Mouse (Mus musculus) adrenal gland, postnatal 36 days (tissue): ENCODE data around the gene Slc13a2. TPM values are rescaled to one million over a fixed set of nuclear protein-coding genes. Genes with fewer than 3 reads are reported as not detected.
A peak's percentile ranks its signal among the peaks of the same experiment; 100 is the strongest.

Experiments
- DNase-seq, 2 experiments: peaks; one replicate each; pipeline ENCODE4 v3.0.0; 2021; ENCODE audit warnings: mixed read lengths in 1 of 2
- total RNA-seq, 2 experiments: library from RNA; stranded (reverse); gene quantifications; 2 replicates each; pipeline ENCODE4 v1.2.3; 2021

Slc13a2 gene
- total RNA-seq, 2 experiments from 2014 or later, result not detected

DNA sequence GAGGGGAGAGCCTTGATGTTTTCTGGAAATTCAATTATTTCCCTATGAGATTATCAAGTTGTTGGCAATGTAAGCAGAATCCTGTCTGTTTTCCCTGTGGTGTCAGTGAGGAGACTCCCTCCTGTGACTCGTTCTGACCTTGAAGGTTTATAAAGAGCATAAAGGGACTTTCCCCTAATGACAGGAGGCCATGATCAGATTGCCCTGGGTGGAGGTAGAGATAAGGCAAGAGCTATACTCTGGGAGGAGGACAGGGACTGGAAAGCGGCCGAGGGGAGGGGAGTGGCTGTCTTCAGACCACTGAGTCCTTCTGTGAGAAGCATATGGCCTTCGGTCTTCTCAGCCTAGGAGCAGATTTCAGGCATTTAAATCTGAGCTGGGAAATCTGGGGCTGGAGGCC, 12.0 kb upstream of the Slc13a2 start:
- no peak for DNase-seq

DNA sequence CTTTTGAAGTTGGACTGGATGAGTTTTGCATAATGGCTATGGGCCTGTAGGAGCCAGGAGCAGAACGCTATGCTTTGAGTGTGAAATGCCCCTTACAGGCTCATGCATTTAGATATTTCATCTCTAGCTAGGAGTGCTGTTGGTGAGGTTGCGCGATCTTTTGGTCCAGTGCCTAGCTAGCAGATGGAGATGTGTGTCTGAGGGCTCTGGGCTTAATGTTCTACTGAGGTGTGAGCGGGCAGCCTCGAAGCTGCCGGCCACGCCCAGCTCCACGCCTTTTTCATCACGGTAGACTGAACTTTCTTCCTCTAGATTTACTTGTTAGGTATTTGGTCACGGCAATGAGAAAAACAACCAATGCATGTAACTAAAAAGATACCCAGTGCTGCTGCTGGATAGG, 9.2 kb upstream of the Slc13a2 start:
- no peak for DNase-seq

DNA sequence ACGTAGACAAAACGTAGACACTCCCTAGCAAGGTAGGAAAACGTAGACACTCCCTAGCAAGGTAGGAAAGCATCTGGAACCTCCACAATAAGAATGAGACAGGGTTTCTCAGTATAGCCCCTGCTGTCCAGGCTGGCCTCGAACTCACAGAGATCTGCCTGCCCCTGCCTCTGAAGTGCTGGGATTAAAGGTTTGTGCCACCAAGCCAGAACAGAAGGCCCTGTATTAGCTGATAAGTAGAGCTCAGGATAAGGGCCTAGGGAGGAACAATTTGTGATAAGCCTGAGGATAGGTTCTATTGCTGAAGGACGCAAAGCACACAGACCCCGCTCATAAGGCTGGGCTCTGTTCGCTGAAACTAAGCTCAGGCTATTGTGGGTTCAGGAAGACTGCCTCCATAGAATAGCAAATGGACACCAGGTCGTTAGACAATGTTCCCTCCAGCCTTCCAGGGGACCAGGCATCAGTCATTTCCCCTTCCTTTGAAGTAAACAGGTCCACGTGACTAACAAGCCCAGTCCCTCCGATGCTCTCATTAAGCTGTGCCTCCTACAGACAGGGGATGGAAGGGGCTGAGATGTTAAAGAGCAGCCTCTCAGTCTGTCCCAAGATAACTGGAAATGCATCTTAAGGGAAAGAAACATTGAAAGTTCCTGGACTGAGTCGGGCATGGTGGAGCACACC, 8.3 kb upstream of the Slc13a2 start:
- no peak for DNase-seq

DNA sequence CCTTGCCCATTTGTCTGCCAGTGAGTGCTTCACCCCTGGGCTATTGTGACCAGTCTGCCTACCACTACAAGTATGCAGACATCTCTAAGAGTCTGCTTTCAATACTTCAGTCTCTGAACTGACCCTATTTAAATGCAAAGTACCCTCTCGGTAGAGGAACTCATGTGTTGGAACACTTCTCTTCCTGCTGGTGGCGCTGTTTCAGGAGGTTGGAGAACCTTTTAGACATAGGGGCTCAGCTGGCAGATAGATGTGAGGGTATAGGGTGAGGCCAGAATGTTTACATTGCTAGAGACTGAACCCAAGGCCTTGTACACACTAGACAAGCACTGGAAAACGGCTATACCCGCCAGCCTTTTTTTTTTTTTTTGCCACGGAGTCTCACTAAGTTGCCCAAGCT, 6.3 kb upstream of the Slc13a2 start:
- no peak for DNase-seq

DNA sequence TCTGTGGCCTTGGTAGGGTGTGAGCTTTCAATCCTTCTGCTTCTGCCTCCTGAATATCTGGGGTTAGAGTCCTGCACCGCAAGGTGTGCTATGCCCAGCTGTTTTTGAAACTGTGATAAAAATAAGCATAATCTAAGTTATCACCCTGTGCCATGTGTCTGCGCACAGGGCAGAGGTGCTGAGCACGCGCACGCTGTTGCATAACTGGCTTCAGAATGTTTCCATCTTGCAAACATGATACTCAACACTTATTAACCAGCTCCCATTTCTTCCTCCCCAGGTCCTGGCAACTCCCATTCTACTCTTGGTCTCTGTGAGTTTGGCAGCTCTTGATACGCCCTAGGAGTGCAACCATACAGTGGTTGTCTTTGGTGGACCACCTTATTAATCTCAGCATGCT, 5.6 kb upstream of the Slc13a2 start:
- DNase-seq, result no peak

DNA sequence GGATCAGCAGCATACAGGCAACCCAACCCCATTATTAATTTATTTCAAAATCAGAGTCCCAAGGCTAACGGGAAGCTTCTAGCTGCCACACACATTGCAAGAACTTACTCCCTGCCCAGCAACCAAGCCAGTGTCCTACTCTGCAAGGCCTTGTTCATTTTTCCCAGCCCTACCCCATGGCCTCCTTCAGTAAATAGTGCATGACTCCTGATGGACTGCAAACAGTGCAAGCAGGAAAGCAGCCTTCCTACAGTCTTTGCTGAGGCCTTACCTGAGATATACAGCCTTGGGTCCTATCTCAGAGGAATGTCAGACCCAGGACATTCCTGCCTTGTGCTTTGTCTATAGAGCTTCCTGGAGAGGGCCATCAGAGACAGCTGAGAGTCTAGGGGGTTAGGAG, 3.6 kb upstream of the Slc13a2 start:
- no peak for DNase-seq

DNA sequence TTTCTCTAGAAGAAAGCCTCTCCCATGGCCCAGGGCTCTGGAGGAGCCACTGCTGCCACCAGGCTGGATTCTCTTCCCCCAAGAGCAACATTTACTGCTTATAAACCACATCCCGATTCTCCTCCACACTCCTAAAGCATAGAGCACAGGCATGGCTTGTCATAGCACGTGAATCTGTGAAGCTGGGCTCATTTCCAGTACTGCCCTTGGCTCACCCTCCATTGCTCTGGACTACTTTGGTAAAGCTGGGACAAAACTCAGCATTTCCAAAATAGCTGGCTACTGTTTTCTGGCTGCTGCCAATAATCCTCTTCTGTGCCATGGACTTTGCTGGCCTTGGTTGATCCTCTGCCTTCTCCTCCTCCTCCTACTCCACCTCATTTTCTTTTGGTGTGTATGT, 2.3 kb upstream of the Slc13a2 start:
- peak; percentile 69 to 73 for DNase-seq

DNA sequence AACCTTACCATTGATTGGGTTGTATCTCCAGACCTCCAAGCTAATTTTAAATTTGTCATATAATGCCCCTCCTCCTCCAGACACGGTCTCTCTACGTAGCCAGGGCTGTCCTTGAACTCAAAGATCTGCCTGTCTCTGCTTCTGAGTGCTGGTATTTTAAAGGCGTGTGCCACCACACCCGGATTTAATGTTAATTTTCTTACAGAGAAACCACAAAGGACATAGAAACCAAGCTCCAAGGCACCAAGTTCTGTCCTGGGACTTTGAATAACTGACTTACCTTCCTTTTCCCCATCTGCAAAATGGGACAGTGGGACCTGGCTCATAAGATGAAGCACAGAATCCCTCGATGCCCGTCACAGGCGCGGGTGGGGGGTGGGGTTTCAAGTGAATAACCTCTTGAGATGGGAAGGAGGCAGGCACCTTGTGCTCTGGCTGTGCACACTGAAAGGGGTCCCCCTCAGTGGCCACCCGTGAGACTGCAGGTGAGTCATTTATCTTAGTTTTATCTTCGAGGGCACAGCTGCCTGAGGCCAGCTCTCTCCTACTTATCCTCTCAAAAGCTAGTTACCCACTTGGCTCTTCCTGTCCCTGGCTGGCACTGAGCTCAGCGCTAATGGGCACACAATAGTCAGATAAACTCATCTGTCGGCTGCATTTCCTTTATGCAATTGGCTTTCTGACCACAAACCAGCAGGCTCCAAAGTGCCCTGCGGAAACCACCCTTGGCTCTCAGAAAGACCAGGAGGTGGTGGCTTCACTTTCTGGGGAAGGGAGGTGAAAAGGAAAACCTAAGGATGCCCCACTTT, 612 bp downstream of the Slc13a2 start:
- DNase-seq, result no peak

DNA sequence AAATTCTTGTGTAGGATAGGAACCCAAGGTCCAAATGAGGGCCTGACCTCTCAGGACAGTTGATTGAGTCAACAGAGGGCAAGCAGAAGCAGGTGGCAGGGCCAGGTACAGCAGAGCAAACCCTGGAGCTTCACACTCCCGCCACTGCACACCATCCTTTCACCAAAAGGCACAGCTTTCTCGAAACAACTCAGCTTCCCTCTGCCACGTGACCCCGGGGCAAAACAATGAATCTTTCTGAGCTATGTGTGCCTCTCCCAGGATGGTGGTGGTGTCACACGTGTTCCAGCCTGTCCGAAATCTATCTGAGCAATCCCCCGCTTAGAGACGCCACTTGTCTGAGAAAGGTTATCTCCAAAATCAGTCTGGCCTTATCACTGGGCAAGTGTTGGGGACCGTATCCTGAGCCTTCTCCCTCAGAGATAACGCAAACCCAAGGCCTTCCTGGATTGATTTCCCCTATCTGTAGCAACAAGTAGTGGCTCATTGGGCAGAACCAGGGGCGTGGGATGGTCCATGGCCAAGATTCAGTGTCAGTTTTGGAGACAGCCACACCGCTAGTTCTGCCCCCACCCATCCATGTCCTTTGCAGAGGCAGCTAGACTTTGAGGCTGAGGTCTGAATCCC, 1.6 kb downstream of the Slc13a2 start:
- DNase-seq, result no peak

DNA sequence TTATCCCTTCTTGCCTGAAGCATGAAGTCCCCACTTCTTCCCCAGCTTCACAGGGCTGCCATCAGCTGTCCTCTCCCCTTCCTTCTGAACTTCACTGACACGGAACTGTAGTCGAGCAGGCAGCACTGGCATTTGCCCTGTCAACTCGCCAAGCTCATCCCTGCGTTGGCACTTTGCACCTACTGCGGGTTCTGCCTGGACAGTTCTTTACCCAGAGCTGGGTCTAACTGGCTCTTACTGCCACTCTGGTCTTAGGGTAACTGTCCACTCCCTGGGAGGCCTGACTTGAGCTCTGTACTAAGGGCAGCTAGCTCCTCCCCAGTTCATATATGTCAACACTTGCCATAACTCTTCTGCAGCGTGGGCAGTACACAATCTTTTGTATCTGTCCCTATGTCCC, 5.2 kb downstream of the Slc13a2 start:
- no peak for DNase-seq

DNA sequence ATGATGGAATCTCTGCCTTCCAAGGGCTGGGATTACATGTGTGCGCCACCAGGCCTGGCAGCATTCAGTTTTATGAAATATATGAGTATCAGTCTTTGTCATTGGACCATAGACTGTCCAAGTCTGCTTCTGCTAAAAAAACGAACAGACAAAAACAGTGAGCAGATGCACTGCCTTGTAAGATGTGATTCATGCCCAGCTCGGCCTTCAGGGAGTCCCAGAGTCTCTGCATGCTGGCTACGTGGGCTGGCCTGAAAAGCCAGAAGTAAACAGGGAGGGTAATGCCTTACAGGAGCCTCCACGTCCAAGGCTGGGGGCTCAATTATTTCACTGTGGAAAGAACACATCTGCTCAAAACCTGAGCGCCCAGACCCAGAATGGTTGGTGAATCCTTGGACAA, 9.2 kb downstream of the Slc13a2 start:
- peak; percentile 51 to 75 for DNase-seq

DNA sequence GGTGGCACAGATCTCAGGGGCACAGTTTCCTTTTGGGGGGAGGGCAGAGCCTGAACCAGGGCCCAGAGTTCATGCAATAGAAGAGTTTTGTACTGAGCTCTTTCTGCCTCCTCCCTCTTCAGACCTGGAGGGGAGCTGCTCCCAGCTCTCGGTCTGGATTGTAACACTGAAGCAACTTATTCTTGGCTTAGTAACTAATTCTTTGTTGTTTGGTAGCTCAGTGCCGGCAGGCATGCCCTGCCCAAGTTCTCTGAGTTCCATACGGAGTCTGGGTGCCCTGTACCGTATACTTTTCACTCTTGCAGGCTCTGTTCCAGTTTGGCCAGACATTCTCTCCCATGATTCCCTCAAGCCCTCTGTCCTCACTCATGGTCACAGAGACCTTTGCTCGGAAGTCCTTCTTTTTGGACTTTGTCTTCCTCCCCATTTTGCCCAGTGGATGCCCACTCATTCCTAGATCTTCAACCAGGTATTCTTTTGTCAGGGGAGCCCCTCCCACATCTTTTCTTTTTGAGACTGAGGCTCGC, 9.6 kb downstream of the Slc13a2 start:
- no peak for DNase-seq

DNA sequence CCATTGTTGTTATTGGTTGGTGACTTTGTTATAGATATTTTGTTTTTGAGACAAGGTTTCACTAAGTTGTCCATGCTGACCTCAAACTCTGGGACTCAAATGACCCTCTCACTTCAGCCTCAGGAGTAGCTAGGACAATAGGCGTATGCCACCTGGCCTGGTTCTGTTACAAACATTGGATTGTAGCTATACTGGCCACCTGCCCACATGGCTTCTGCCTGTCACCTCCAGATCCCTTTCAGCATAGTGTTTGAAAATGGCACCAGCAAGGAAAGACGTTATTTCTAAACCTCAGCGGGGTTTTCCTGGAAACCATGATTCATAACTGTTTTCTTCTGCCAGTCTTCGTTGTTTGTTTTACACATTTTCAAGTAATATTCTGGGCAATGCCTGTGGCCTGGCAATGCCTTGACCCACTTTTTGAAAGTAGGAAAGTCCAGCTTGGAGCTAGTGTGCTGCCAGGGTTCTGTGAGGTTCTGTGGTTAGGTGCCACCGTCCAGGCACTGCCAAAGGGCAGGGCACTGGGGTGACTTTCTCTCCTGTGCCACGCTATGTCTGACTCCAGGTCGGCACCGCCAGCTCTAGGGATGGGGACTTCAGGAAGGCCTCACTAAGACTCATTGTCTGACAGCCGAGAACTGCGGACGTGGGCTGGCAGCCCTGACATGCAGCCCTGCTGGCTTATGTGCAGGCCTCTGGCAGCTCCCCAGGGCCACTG, 10.3 kb downstream of the Slc13a2 start:
- DNase-seq, result peak; percentile 76 to 82

DNA sequence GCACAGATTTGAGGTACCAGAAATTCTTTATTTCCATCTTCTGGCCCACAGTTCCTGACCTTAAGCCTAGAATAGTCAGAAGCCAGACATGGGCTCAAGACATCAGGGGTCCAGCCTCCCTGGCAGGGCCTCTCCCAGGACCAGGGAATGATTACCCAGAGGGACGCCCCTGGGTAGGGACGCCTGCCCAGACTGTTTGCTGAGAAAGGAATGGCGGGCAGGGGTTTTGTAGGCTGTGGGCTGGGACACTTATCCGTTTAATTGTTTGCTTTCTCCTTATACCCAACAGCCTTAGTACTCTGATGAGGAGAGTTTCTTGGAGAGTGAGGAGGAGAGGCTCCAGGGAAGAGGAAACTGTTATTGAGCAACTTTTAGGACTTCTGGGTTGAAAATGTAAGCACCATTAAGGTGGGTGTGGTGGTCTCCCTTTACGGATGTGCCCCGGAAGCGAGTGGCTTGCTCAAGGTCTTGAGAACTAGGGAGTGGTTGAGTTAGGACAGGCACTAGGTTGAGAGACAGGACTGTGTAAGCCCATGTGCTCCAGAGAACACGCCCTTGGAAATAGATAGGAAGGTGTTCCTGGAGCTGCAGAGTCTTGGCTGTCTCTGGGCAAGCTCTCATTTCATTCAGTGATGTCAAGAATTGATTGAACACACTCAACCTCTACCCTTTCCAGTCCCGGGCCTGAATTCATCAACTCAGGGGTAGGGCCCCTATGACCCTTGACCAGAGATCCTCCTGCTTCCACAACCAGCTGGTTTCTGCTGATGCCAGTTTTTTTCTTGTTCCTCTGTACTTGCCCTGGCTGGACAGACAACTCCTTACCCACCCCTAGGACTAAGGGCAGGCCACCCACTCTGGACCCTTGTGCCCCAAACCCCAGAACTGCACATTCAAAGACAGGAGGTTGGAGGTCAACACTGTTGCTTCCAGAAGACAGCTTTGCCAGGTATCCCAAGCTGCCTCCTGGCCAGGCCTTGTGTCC, 13.5 kb downstream of the Slc13a2 start:
- DNase-seq, result no peak

DNA sequence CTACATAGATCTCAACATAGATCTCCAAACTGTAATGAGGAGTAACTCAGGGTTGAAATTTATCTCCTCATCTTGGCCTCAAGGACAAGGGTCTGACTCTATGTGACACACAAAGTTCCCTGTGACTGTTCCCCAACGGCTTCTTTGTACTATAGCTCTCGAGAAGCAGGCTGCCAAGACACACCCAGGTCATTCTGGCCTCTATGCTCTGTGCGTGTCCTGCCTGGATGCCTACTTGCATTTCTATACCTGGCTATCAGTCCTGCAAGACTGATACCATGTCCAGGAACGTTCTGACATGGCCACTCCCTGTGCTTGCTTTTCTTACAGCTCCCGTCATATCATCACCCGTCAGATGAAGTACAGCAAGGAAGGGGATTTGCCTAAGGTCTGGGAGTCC, 20.0 kb downstream of the Slc13a2 start:
- DNase-seq, result no peak

DNA sequence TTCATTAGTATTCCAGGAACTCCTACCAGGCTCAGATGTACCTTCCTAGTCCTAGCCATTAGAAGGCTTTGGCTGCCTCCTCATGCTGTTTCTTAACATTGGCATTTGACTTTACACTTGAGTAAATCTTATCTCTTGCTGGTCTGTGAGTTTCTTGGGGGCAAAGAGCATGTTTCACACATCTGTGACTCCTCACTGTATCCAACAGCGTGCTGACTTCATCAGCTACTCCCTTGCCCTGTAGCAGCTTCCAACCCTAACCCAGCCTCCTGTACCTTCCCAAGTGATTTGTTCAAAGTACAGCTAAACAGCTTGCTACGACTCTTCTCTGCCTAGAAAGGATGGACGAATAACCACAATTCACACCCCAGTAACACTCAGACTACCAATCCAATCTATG, 20.5 kb downstream of the Slc13a2 start:
- DNase-seq, result no peak

DNA sequence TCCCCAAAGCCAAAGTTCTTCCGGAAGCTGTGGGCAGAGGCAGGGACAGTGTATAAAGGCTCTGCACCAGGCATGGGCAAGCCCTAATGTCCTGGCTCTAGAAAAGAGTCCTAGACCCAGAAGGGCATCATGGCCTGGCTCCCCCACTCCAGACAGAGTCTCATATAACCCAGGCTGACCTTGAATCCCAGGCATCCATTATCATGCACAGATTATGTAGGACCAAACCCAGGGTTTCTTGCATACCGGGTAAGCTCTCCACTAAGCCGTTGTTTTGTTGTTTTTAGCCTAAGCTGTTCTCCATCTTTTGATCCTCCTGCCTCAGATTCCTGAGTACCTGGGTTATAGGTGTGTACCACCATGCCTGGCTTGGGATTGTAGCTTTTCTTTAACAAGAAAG, 21.1 kb downstream of the Slc13a2 start:
- no peak for DNase-seq

DNA sequence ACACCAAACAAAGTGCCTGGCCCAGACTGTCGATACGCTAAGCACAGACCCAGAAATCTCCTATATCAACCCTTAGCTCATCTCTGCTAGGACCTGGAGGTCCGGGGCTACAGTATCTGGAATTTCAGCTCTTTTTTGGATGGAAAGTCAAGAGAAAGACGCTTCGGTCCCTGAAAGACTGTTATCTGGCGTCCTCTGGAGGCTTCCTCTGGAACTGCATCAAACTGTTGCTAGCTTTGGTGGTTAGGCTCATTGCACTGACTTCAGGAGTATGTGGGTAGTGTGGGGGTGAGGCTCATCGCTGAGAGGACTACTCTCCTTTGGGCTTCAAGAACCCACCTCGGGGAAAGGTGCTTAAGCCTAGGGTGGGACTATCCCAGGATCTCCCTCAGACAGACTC, 22.3 kb downstream of the Slc13a2 start:
- peak; percentile 82 for DNase-seq

DNA sequence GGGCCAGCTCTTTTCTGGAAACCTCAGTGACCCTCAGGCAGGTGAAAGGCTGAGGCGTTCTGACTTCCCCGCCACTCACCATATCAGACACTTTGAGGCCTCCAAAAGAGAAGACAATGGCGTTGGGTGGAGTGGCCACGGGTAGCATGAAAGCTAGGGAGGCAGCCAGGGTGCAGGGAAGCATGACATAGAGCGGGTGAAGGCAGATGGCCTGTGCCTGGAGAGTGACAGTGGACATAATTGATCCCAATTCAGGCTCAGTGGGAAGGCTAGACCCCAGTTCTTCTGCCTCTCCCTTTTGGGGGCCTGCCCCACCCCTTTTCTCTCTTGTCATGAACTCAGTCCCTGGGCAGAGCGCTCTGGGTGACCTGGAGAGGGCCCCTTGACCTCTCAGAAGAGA, 23.8 kb downstream of the Slc13a2 start:
- DNase-seq, result no peak

DNA sequence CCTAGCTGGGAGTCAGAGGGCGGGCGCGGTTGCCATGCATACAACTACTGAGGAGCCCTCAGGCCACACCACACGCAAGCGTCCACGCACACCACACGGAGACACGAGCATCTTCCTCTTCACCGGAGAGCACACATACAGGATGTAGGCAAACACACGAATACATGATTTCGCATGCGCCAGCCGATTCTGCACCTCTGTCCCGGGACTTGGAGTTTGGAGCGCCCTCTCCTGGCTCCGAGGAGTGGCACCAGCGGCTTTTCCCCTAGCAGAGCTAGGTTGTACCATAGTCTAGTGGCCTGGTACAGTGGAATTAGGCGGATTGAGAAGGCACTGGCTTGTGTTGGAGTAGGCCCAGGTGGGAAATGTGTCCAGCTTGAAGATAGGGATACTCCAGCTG, 24.6 kb downstream of the Slc13a2 start:
- peak; percentile 84 to 88 for DNase-seq

DNA sequence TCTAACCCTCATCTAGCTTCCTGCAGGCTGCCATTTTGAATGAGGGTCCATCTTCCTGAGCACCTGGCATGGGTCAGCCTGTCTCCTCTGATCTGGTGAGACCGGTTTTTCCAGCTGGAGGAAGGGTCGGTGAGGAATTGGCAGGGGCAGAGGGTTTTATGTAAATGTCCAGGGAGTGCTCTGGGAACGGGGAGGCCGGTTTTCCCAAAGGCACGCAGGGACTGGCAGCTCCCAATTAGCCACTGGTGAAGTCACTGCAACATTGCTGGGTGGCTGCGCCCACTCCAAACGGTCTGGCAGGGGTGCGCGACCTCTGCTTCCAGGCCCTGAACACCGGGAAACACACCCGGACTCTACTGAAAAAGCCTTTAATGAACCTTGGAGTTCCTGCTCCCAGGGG, 25.1 kb downstream of the Slc13a2 start:
- no peak for DNase-seq
